Mouse (Mus musculus) cerebellum, adult 11-12 months (tissue): ENCODE results near the gene Enah.

ENCODE experiments used
- DNase-seq: peaks from one replicate; pipeline ENCODE4 v3.0.0; 2022

Enah gene

DNA sequence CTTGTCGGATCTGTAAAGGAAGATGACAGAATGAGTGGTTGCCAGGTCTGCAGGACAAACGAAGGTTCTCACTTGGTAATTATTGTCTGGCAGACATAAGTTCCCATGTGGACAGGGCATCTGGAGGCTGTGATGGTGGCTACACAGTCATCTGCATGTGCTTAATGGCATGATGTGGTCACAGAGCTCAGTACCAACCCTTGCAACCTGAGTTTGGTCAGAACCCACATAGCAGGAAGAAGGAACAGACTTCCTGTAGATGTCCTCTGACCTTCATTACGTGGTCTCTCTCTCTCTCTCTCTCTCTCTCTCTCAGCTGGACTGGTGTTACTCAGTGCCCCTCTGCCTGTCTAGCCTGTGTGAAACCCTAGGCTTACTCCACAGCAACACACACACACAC lies 147.2 kb downstream of the Enah start:
- no peak for DNase-seq

DNA sequence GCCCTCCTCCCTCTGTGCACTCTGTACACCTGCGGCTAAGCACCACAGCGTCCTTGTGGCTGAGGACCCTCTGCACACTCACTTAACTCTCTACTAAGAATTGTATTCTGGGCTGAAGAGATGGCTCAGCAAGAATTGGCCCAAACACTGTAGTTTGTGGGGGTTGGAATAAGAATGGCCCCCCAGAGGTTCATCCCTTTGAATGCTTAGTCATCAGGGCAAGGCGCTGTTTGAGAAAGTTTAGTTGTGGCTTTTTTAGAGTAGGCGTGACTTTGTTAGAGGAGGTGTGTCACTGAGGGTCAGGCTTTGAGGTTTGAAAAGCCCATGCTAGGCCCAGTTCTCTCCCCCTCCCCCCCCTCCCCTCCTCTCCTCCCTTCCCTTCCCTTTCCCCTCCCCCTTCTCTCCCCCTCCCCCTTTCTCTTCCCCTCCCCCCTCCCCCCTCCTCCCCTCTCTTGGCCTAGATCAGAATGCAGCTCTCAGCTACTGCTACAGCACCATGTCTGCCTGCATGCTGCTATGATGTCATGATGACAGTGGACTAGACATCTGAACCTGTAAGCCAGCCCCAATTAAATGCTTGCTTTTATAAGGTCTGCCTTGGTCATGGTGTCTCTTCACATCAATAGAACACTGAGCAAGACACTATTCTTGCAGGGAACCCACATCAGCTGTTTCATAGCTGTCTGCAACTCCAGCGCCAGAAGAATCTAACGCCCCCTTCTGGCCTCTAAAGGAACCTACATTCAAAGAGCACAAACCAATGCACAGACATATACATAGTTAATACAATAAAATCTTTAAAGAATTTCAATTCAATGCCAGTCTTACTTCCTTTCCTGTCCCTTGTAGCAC lies 153.1 kb downstream of the Enah start:
- no peak for DNase-seq

DNA sequence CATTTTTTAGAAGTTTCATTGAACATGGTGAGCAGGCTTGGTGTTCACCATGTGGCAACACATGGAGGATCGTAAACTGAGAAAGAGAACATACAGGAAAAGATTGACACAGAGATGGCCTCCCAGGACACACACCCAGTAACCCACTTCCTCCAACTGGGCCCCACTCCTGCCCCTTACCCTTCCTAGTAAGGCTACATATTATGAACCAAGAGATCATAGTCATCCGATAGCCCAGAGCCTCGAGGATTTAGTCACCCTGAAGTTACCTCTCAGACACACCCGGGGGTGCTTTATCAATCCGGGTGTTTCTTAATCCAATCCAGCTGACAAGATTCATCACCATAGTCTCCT lies 153.9 kb downstream of the Enah start:
- no peak for DNase-seq

DNA sequence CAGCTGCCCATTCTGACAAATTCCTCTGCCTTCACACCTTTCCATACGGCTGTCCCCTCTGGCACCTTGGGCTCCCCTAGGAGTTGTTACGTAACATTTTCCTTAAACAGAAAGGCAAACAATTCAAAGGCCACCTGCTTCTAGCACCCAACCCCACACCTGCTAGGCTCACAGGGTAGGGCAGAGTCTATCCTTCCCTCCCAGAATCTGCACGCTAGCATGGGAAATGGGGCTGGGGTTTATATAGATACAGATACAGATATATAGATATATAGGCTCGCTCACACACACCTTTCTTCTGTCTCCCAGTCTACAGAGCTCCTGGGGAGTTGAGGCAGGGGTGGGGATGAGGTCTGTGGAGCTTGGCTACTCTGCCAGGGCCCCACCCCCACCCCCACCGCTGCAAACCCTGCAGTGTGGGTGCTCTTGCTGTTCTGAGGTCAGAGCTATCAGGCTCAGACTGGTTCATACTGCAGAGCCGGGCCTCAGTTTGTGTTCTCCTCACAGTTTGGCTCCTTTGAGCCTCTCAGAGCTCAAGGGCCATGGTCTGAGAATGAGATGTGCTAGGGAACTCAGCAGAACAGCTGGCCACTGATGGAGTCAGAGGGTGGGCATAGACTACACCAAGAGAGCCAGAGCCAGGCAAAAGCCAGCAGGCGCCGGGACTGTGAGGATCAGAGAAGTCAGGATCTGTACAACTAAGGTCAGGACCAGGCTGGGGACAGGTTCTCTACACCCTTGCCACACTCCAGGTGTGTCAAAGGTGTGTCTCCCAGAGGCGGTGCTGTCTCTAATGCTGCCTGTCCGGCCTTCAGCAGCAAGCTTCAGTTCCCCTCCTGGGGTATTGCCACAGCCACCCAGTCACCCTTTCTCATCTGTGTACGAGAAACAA lies 154.6 kb downstream of the Enah start:
- DNase-seq = no peak

DNA sequence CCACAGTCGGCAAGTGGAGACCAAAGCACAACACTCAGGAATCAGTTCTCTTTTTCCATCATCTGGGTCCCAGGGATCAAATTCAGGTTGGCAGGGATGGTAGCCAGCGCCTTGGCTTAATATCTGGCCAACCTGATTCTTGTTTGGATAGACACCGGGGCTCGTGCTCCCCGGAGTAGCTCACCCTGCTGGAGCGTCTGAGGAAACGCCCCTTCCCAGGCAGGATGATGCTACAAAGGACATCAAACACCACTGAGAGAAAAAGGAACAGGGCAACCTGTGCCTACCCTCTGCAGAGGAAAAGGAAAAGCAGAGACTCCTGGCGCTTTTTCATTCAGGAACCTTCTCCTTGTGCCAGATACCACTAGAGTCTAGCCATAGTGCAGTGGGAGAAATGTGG lies 156.4 kb downstream of the Enah start:
- no peak for DNase-seq

DNA sequence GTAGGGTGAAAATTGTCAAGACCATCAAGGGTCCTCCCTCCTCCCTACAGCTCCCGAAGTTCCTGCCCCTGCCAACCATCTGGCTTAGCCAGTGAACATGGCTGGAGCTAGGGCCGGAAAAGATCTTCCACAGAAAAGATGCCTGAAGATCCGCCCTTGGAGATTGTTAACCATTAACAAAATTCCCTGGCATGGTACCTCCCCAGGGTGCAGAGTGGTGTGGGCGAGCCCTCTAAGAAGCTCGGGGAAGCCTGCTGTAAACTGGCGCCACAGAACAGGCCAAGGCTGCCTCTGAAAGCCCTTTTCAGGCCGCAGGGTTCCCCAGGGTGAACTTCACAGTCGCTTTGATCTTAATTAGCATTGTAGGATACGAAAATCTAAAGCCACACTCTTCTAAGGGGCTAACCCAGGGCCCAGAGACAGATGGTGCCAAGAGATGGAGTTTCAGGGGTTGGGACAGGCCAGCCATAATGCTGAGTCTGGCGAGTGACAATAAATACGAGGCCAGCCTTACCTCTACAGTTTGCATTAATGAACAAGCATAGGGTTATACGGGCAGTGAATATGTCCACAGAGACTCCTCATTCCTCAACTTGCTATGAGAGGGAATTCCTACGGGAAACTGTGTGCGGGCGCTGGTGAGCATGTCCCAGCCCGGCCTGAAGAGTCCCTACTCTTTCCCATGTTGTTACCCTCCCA lies 157.0 kb downstream of the Enah start:
- DNase-seq = no peak

DNA sequence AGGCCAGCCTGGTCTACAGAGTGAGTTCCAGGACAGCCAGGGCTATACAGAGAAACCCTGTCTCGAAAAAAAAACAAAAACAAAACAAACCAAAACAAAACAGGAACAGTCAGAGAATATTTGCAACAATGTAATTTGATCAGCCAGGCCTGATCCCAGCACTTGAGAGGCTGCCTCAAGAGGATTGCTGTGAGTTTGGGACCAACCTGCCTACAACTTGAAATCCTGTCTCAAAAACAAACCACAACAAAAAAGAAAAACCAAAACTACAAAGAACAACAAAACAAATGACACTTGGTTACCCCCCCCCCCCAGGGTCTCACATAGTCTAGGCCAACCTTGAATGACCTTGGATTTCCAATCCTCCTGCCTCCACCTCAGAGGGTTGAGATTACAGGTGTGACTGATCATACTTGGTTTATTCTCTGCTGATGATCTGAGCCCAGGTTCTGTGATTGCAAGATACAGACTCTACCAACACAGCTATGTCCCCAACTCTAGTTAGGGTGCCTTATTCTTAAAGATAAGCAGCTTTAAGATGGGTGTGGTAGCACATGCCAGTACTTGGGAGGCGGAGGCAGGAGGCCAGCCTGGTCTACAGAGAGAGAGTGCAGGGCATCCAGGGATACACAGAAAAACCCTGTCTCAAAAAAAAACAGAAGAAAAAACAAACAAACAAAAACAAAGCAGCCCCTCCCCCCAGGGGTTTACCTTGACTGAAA lies 158.4 kb downstream of the Enah start:
- DNase-seq = no peak

DNA sequence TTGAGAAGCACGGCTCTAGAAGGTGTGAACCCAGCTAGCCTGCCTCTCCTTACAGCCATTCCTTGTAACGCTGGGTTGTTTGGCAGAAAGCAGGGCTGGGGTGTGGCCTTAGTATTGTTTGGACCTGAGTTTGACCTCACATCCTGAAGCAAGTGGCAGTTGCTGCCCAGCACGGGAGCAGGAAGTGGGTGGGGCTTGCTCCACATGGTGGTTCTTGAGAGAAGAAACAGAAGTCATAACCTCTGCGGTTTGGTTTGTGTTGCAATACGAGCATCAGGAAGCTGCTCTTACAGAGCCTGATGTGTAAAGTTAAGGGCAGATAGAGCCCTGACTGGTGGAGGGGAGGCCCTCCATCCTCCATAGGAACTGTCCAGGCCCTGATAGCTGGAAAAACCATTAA lies 159.1 kb downstream of the Enah start:
- no peak for DNase-seq

DNA sequence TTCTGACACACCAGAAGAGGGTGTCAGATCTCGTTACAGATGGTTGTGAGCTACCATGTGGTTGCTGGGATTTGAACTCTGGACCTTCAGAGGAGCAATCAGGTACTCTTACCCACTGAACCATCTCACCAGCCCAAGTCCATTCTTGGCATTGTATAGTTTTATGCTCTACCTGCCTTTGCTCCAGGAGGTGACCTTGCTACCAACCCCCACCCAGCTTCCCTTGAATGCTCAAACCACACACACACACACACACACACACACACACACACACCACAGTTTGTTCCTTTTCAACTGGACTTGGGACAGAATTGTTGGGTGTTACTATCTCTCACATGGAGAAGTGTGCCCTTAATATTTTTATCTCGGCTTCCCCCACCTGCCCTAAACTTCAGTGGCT lies 163.5 kb downstream of the Enah start:
- DNase-seq = no peak

DNA sequence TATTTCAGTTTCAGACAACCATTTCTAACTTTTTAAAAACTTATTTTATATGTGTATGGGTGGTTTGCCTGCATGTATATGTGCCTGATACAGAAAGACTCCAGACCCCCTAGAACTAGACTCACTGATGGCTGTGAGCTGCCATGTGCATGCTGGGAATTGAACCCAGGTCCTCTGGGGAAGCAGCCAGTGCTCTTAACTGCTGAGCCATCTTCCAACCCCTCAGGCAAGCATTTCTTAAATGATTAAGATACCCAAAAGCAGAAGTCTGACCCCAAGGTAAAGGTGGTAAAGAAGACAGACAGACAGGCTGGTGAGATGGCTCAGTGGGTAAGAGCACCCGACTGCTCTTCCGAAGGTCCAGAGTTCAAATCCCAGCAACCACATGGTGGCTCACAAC lies 165.0 kb downstream of the Enah start:
- DNase-seq = no peak

DNA sequence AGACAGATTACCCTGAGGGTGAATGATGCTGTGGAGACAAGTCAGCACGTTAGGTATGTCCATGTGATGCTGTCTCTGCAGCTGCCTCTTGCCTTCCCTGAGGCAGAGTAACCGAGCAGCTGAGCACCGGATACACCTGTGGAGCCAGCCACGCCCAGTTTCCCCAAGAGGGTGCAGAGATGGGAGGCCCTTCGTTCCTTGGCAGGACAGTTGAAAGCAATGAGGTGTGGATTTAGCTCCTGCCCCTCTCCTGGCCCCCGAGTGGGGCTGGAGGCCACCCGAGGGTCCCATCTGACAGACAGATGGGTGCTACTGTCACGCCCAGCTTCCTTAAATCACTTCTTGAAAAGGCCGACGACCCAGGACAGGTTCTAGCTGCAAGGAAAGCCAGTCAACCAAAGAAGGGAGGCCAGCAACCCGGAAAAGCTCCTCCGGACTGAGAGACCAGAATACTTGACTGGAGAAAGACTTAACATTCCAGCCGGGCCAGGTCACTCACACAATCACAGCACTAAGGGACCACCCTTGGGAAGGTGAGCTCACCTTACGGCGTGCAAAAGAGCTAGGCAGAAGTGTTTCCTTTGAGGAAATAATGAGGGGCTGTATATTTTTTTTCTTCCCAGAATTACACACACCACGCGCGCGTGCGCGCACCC lies 166.6 kb downstream of the Enah start:
- no peak for DNase-seq

DNA sequence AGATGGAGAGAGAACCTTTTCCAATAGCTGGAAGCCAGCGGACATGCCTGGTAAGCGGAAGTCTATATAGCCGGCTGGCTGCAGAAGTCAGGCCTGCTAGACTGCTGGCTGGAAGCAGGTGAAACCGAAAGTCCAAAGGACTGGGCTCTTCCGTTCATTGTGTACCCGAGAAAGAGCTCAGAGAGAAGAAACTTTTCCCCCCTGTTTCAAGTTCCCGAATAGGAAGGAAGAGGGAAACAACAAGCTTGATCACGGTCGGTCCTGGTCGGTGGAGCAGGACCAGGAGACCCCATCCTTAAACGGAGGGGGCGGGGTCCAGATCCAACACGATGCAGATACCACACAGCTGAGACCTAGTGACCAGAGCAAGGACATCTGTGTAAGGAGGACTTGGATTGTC lies 167.3 kb downstream of the Enah start:
- no peak for DNase-seq

DNA sequence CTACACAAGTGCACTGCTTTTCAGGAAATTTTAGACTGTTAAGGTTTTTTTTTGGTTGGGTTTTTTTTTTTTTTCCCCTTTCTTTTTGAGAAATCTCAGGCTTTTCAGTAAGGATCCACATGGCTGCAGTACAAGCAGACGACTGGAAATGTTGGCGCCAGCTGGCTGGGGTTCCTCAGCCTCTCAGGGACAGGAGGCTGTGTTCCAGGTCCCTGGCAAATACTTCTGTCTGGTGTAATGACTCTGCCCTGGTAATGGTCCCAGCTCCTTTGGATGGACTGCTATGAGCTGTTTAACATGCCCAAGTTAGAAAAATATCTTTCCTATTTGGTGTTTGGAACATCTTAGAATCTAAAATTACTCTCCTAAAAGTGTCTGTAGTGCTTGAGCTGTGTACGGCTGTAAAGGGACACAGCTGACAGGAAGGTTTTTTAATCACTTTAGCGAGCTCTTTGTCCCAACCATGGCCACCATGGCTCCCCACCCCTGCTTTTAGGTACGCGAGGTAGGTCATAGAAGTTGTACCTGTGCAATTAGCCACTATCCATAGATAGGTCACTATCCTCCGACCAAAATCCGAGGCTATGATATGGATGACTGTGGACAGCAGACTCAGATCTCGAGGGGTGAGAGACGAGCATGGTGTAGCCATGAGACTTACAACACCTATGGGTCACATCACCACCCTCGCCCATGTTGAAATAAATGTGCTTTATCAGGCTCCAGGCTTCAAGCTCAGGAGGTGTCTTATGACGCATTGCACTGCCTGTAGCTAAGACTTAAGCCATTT lies 168.1 kb downstream of the Enah start:
- DNase-seq = no peak

DNA sequence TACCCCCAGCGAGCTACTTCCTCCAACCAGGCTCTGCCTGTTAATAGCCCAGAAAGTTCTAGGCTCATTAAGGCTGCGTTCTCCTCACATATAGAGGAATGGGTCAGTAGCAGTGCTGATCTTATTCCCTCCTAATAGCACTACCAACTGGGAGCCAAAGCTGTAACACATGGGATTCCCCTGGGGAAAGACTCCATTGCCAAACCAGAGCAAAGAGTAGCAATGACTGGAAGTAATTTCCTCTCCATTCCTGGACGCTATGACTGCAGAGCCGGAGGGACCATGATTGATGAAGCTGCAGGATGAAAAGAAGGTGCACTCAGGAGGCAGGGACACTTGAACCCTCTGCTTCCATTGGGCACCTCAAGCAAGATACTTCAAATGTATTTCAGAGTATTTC lies 169.3 kb downstream of the Enah start:
- DNase-seq = no peak

DNA sequence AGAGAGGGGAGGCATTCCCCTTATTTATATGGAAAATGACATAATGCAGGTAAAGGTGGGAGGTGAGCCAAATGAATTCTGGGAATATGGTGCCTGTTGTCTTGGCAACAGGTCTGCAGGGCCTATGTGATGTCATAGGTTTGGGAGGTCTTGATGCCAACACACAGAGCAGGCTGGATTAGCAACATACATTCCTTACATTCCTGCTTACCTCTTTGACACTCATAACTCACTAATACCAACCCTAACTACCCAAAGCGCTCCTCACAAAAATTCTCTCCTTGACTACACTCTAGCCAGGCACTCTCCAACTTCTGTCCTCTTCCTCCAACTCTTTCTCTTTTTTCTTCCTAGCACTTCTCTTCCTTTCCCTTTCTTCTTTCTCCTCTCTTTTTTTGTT lies 171.6 kb downstream of the Enah start:
- DNase-seq = no peak

DNA sequence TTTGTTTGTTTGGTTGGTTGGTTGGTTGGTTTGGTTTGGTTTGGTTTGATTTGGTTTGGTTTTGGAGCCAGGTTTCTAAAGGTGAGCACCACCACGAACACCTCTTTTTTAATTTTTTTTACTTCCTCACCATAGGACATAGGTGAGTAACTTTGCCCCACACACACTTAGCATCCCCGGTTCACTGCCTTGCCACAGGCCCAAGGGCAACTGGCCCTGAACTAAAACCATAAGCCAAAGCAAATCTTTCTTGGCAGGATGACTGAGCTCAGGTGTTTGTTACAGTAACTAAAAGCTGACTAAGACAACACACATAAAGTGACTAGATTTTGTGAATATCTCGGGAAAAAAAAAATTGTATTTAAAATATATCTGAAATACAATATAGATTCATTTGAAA lies 172.4 kb downstream of the Enah start:
- DNase-seq = no peak
